Mouse (Mus musculus) intestine, postnatal 0 days (tissue): ENCODE measurements around the gene Akirin1. TPM values are rescaled to one million over a fixed set of nuclear protein-coding genes. Genes with fewer than 3 reads are reported as not detected.

Experiments
- ATAC-seq: fragments of 200-750 bp; cut with Nextera tagmentation; 2 replicates; pipeline ENCODE4 v1.8.0; 2017; ENCODE audit warnings: mild to moderate bottlenecking, moderate TSS enrichment, moderate library complexity
- H3K27ac ChIP-seq: fragments of 300-500 bp; sonication (generic); 2 replicates; pipeline ENCODE4 v1.5.1; 2014; ENCODE audit warnings: mild to moderate bottlenecking, low read depth, low read length, moderate library complexity
- H3K27me3 ChIP-seq: fragments of 300-500 bp; sonication (generic); replicated peaks from 2 replicates; pipeline ENCODE4 v1.6.1; 2014; ENCODE audit warnings: low read length, mixed read lengths; ENCODE audit not compliant: control insufficient read depth, insufficient read depth
- H3K36me3 ChIP-seq: fragments of 300-500 bp; sonication (generic); 2 replicates; pipeline ENCODE4 v1.6.1; 2014; ENCODE audit warnings: mild to moderate bottlenecking, moderate library complexity; ENCODE audit not compliant: control insufficient read depth, insufficient read depth
- H3K4me1 ChIP-seq: fragments of 300-500 bp; sonication (generic); replicated peaks from 2 replicates; pipeline ENCODE4 v1.6.1; 2014; ENCODE audit warnings: antibody characterized with exemption, low read length, mixed read lengths; ENCODE audit not compliant: control insufficient read depth, insufficient read depth
- H3K4me2 ChIP-seq: fragments of 300-500 bp; sonication (generic); replicated peaks from 2 replicates; pipeline ENCODE4 v1.6.1; 2014; ENCODE audit warnings: low read depth, mild to moderate bottlenecking, moderate library complexity
- H3K4me3 ChIP-seq: fragments of 300-500 bp; sonication (generic); 2 replicates; pipeline ENCODE4 v1.5.1; 2014; ENCODE audit warnings: low read depth, low read length
- H3K9ac ChIP-seq: fragments of 300-500 bp; sonication (generic); 2 replicates; pipeline ENCODE4 v1.6.1; 2014; ENCODE audit warnings: mild to moderate bottlenecking, low read depth, low read length
- H3K9me3 ChIP-seq: fragments of 300-500 bp; sonication (generic); 2 replicates; pipeline ENCODE4 v1.6.1; 2016; ENCODE audit warnings: mixed run types; ENCODE audit not compliant: control insufficient read depth
- CTCF ChIP-seq: sonication (generic); IDR thresholded peaks from 2 replicates; pipeline ENCODE4 v1.5.1; 2016; ENCODE audit warnings: low read depth, mild to moderate bottlenecking, control low read depth, antibody characterized with exemption, moderate library complexity
- WGBS: fragments of 180-500 bp; shearing (Covaris S2); extraction: QIAGEN DNeasy Blood & Tissue Kit; methylation state at CpG from one replicate; pipeline ENCODE4 v1.1.7; 2014; 5-methylcytosine and 5-hydroxymethylcytosine counted together
- polyA plus RNA-seq: library from polyadenylated mRNA; unstranded; fragments of >200 nt; fragmentation: Nextera tagmentation; extraction: Ambion mirVana; gene quantifications from 2 replicates; pipeline ENCODE4 v1.2.1, GENCODE M21; 2015

Gene Akirin1
- polyA plus RNA-seq, 1 experiment from 2014 or later = 38.0 TPM

GRCm38 (mm10) chr4:123686368-123687024 lies 63.6 kb downstream of the Akirin1 start:
- 0 out of 2 replicates have a peak, but pooled peaks have one; percentile 11 for ATAC-seq
- Histone ChIP-seq H3K27me3 (peaks cover 8% of the 10 kb centered on the region; the same call in 1 of the 2 replicates), H3K4me3 (peak overlapping the region; percentile 61), H3K36me3 (no peaks in the 10 kb centered on the region), H3K4me1 (no peaks in the 10 kb centered on the region), H3K4me2 (peak overlapping the region; percentile 97), H3K27ac (no peak overlapping the region), H3K9me3 (no peaks in the 10 kb centered on the region), H3K9ac (peak overlapping the region; percentile 47)
- TF ChIP-seq CTCF = no peak
- WGBS = 1% methylated on average over 56 of the region's 56 CpGs

DNA sequence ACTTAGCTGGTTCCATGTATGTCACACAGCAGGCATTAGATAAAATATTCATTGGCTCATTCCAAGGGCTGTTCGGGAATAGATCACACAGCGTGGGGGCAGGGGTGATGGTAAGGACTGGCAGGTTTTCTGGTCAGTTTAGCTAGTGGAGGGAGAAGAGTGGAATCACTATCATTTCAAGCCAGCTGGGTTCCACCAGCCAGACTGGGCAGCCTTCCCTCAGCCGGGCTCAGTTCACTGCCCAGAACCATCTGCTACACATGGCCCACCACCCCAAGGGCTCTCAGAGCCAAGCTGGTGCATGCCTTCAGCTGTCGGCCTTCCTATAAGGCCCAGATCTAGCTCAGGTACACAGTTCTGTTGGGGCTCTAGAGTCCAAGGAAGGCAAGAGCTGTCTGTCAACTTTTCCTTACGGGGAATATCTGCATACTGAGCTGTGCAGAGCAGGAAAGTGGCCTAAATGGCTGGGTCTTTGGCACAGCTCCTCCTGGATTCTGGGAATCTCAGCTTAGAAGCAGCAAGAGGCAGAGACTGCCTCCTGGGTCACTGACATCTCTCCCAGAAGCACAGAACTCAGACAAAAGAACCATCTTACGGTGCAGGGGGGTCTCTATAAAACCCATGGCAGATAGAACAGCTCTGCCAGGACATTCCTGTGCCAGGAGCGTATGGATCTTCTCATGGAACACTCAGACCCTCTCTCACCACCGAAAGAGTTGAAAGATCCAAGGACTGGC lies 64.5 kb downstream of the Akirin1 start:
- Histone ChIP-seq H3K27me3 (peaks cover 8% of the 10 kb centered on the region; the same call in 1 of the 2 replicates), H3K4me3 (peak overlapping the region; percentile 61; the same call in 1 of the 2 replicates), H3K4me1 (no peaks in the 10 kb centered on the region), H3K9ac (no peak overlapping the region), H3K36me3 (no peaks in the 10 kb centered on the region), H3K27ac (no peak overlapping the region), H3K4me2 (peak overlapping the region; percentile 97; the same call in 1 of the 2 replicates), H3K9me3 (no peaks in the 10 kb centered on the region)
- no peak for TF ChIP-seq CTCF
- 74% methylated on average over 8 of the region's 8 CpGs for WGBS
- no peak for ATAC-seq

DNA sequence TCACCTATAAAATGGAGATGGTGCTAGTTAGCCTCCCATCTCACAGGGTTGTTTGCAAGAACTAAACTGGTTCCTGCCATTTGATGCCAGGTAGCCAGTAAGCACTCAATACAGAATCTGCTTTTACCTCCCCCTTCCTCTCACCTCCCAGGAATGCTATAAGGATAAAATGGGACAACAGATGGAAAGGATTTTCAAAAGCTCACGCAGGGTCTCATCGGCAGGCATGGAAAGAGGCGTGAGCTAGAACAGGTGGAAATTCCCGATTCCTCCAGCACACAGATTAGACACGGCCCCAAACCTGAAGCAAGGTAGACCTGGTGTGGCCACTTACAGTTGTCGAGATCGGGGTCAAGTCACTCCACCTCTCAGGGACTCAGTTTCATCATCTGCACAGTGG lies 65.1 kb downstream of the Akirin1 start:
- Histone ChIP-seq H3K9me3 (no peaks in the 10 kb centered on the region), H3K4me1 (no peaks in the 10 kb centered on the region), H3K27ac (no peak overlapping the region), H3K9ac (no peak overlapping the region), H3K27me3 (peaks cover 8% of the 10 kb centered on the region; the same call in 1 of the 2 replicates), H3K36me3 (no peaks in the 10 kb centered on the region), H3K4me3 (no peak overlapping the region), H3K4me2 (no peak overlapping the region)
- no peak for ATAC-seq
- 84% methylated on average over 7 of the region's 7 CpGs for WGBS
- TF ChIP-seq CTCF = no peak

Other genes starting within 250 kb of the Akirin1 start
- gene Macf1, start 66.0 kb downstream of the Akirin1 start, polyA plus RNA-seq = 17.3 and 22.8 TPM in 2 replicates
- 370 and 395 TPM in 2 replicates for gene Ndufs5, start 32.1 kb downstream of the Akirin1 start, polyA plus RNA-seq
- gene Rhbdl2, start 37.5 kb upstream of the Akirin1 start, polyA plus RNA-seq = 5.5 and 5.8 TPM in 2 replicates
- not detected in 2 replicates for gene 4933427I04Rik, start 109.3 kb upstream of the Akirin1 start, polyA plus RNA-seq
- 81.1 and 82.5 TPM in 2 replicates for gene Mycbp, start 154.5 kb upstream of the Akirin1 start, polyA plus RNA-seq
- 49.5 and 54.1 TPM in 2 replicates for gene Rragc, start 167.1 kb upstream of the Akirin1 start, polyA plus RNA-seq
- not detected in 2 replicates for gene 4930535I16Rik, start 167.7 kb upstream of the Akirin1 start, polyA plus RNA-seq